Mouse (Mus musculus): ENCODE results near the gene Wasl. TPM values are rescaled to one million over a fixed set of nuclear protein-coding genes. Genes with fewer than 3 reads are reported as not detected.

Wasl gene
- polyA plus RNA-seq, 1 experiment from 2014 or later, result 37.1 TPM

GRCm38 (mm10) chr6:24564886-24565285 lies 99.9 kb downstream of the Wasl start:
- H3K4me2 ChIP-seq (ENCODE audit: low read depth, low read length), result no peak overlapping the region
- H3K4me3 ChIP-seq (ENCODE audit: low read depth, low read length), result no peak overlapping the region
- ATAC-seq (replicated peaks; ENCODE audit: insufficient number of reproducible peaks, low FRiP score, low TSS enrichment, low read depth) (no peak), DNase-seq (ENCODE audit: low spot score) (no peak)
- WGBS, result 91% methylated on average over 1 of the region's 1 CpGs
- no peak overlapping the region for H3K9ac ChIP-seq (replicated peaks; ENCODE audit: low read length)
- no peaks in the 10 kb centered on the region for H3K4me1 ChIP-seq (ENCODE audit: control insufficient read depth, insufficient read depth, low read length)
- no peak overlapping the region for H3K27ac ChIP-seq (replicated peaks; ENCODE audit: low read depth, low read length)
- no peaks in the 10 kb centered on the region for H3K36me3 ChIP-seq (replicated peaks; ENCODE audit: control insufficient read depth, insufficient read depth, low read depth, low read length)
- no peaks in the 10 kb centered on the region for H3K9me3 ChIP-seq (replicated peaks; ENCODE audit: control insufficient read depth, low read length)
- no peaks in the 10 kb centered on the region for H3K27me3 ChIP-seq (ENCODE audit: control insufficient read depth, insufficient read depth, low read length)

- no peak overlapping the region for H3K9ac ChIP-seq (replicated peaks; ENCODE audit: low read length)
- no peaks in the 10 kb centered on the region for H3K36me3 ChIP-seq (replicated peaks; ENCODE audit: control insufficient read depth, insufficient read depth, low read depth, low read length)
- H3K27me3 ChIP-seq (ENCODE audit: control insufficient read depth, insufficient read depth, low read length), result no peaks in the 10 kb centered on the region
- 78% methylated on average over 9 of the region's 9 CpGs for WGBS
- H3K4me2 ChIP-seq (ENCODE audit: low read depth, low read length), result no peak overlapping the region
- H3K27ac ChIP-seq (replicated peaks; ENCODE audit: low read depth, low read length), result no peak overlapping the region
- H3K4me3 ChIP-seq (ENCODE audit: low read depth, low read length), result no peak overlapping the region
- DNase-seq (ENCODE audit: low spot score), result no peak
- no peaks in the 10 kb centered on the region for H3K4me1 ChIP-seq (ENCODE audit: control insufficient read depth, insufficient read depth, low read length)
- H3K9me3 ChIP-seq (replicated peaks; ENCODE audit: control insufficient read depth, low read length), result no peaks in the 10 kb centered on the region
- no peak for ATAC-seq (replicated peaks; ENCODE audit: insufficient number of reproducible peaks, low FRiP score, low TSS enrichment, low read depth)
Observed at GRCm38 (mm10) chr6:24564081-24564480, 100.7 kb downstream of the Wasl start.

Other genes with a start within 250 kb of the Wasl start
- 0.11 and 0.14 TPM in 2 replicates for gene Iqub, start 149.9 kb downstream of the Wasl start, polyA plus RNA-seq (2014; fragmentation: Nextera tagmentation; extraction: Ambion mirVana)
- 296 and 300 TPM in 2 replicates for gene Ndufa5, start 137.0 kb downstream of the Wasl start, polyA plus RNA-seq (2014; fragmentation: Nextera tagmentation; extraction: Ambion mirVana)
- not detected in 2 replicates for gene Asb15, start 136.9 kb downstream of the Wasl start, polyA plus RNA-seq (2014; fragmentation: Nextera tagmentation; extraction: Ambion mirVana)
- gene Lmod2, start 67.2 kb downstream of the Wasl start, polyA plus RNA-seq (2014; fragmentation: Nextera tagmentation; extraction: Ambion mirVana), result 0.34 TPM in 1 of 2 replicates, not detected in the other
- gene Hyal6, start 68.2 kb upstream of the Wasl start, polyA plus RNA-seq (2014; fragmentation: Nextera tagmentation; extraction: Ambion mirVana), result not detected in 2 replicates
- not detected in 2 replicates for gene Hyal4, start 83.3 kb upstream of the Wasl start, polyA plus RNA-seq (2014; fragmentation: Nextera tagmentation; extraction: Ambion mirVana)
- not detected in 2 replicates for gene Spam1, start 126.2 kb upstream of the Wasl start, polyA plus RNA-seq (2014; fragmentation: Nextera tagmentation; extraction: Ambion mirVana)
- gene Hyal5, start 193.0 kb upstream of the Wasl start, polyA plus RNA-seq (2014; fragmentation: Nextera tagmentation; extraction: Ambion mirVana), result not detected in 2 replicates